Mouse (Mus musculus): ENCODE measurements at regions not wholly inside any gene's neighbourhood (a gene's known extent, or its start where the extent isn't known, plus 50 kb on each side); places are given as distances from the start of the nearest gene placed in this dataset.

GRCm38 (mm10) chr1:107946204-107946939 is 356.6 kb downstream of the Serpinb8 start:
- H3K4me2 ChIP-seq (ENCODE audit: low read depth, low read length), result no peak overlapping the region
- H3K4me1 ChIP-seq (ENCODE audit: control insufficient read depth, insufficient read depth, low read length), result no peaks in the 10 kb centered on the region
- no peaks in the 10 kb centered on the region for H3K36me3 ChIP-seq (ENCODE audit: control insufficient read depth, insufficient read depth, low read length)
- H3K4me3 ChIP-seq (ENCODE audit: low read depth, low read length), result no peak overlapping the region
- no peak overlapping the region for H3K27ac ChIP-seq (replicated peaks; ENCODE audit: low read depth, low read length)
- 66% methylated on average over 1 of the region's 1 CpGs for WGBS
- DNase-seq (ENCODE audit: low spot score) (no peak), ATAC-seq (ENCODE audit: low read depth) (peak; percentile 88)
- H3K9ac ChIP-seq (ENCODE audit: low read depth, low read length), result no peak overlapping the region
- no peaks in the 10 kb centered on the region for H3K27me3 ChIP-seq (replicated peaks; ENCODE audit: control insufficient read depth, insufficient read depth, low read length)
- H3K9me3 ChIP-seq (ENCODE audit: control insufficient read depth, low read length), result no peaks in the 10 kb centered on the region

DNA sequence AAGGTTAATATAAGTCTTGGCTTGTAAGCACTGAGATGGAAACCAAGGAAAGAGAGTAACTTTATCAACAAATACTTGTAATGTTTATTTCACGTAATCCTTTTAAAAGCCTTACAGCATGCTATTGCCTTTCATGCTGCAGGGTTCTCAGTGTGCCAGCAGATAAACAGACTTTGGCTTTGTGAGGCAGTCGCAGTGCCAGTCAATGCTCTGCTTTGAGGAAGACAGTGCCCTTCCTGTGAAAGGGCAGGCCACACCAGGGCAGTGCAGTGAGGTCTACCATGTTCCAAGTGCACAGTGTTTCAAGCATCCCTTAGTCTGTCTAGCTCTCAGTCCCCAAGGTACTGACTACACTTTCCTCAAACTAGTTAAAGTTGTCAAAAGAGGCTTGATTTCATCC is 360.6 kb downstream of the Serpinb8 start:
- DNase-seq (ENCODE audit: low spot score), result no peak
- Histone ChIP-seq H3K4me3 (ENCODE audit: low read depth, low read length) (no peak overlapping the region), H3K9me3 (ENCODE audit: control insufficient read depth, low read length) (no peaks in the 10 kb centered on the region), H3K9ac (ENCODE audit: low read depth, low read length) (no peak overlapping the region), H3K4me2 (ENCODE audit: low read depth, low read length) (no peak overlapping the region), H3K27ac (replicated peaks; ENCODE audit: low read depth, low read length) (no peak overlapping the region), H3K27me3 (replicated peaks; ENCODE audit: control insufficient read depth, insufficient read depth, low read length) (no peaks in the 10 kb centered on the region), H3K4me1 (ENCODE audit: control insufficient read depth, insufficient read depth, low read length) (no peaks in the 10 kb centered on the region), H3K36me3 (ENCODE audit: control insufficient read depth, insufficient read depth, low read length) (no peaks in the 10 kb centered on the region)
- ATAC-seq (ENCODE audit: low read depth), result no peak
- 58% methylated on average over 2 of the region's 2 CpGs for WGBS

DNA sequence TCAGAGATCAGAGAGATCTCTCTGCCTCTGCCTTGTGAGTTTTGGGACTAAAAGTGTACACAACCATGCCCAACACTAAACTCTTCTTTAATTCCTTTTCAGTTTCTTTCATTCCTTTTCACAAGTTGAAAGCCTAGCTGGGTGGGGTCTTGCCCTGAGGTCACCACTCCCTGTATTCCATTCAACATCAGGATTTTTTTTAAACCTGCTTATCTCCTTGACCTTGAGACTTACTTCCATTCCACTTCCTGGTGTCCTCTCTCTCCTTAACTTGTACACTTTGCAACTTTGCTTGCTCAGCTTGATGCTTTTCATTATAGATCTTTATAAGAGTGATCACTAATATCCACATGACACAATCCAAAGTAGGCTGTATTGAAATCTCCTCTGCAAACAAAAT is 371.2 kb downstream of the Serpinb8 start:
- H3K9me3 ChIP-seq (ENCODE audit: control insufficient read depth, low read length), result no peaks in the 10 kb centered on the region
- no peak overlapping the region for H3K4me3 ChIP-seq (ENCODE audit: low read depth, low read length)
- H3K36me3 ChIP-seq (ENCODE audit: control insufficient read depth, insufficient read depth, low read length), result no peaks in the 10 kb centered on the region
- H3K27me3 ChIP-seq (replicated peaks; ENCODE audit: control insufficient read depth, insufficient read depth, low read length), result no peaks in the 10 kb centered on the region
- DNase-seq (ENCODE audit: low spot score) (no peak), ATAC-seq (ENCODE audit: low read depth) (no peak)
- H3K9ac ChIP-seq (ENCODE audit: low read depth, low read length), result no peak overlapping the region
- no peaks in the 10 kb centered on the region for H3K4me1 ChIP-seq (ENCODE audit: control insufficient read depth, insufficient read depth, low read length)
- H3K27ac ChIP-seq (replicated peaks; ENCODE audit: low read depth, low read length), result no peak overlapping the region
- H3K4me2 ChIP-seq (ENCODE audit: low read depth, low read length), result no peak overlapping the region

- H3K9ac ChIP-seq (ENCODE audit: low read depth, low read length), result no peak overlapping the region
- H3K4me2 ChIP-seq (ENCODE audit: low read depth, low read length), result no peak overlapping the region
- 55% methylated on average over 8 of the region's 8 CpGs for WGBS
- H3K4me3 ChIP-seq (ENCODE audit: low read depth, low read length), result no peak overlapping the region
- no peaks in the 10 kb centered on the region for H3K9me3 ChIP-seq (ENCODE audit: control insufficient read depth, low read length)
- no peak overlapping the region for H3K27ac ChIP-seq (replicated peaks; ENCODE audit: low read depth, low read length)
- H3K36me3 ChIP-seq (ENCODE audit: control insufficient read depth, insufficient read depth, low read length), result no peaks in the 10 kb centered on the region
- no peak for ATAC-seq (ENCODE audit: low read depth)
- no peaks in the 10 kb centered on the region for H3K4me1 ChIP-seq (ENCODE audit: control insufficient read depth, insufficient read depth, low read length)
- no peaks in the 10 kb centered on the region for H3K27me3 ChIP-seq (replicated peaks; ENCODE audit: control insufficient read depth, insufficient read depth, low read length)
- DNase-seq (ENCODE audit: low spot score), result no peak
Measured at GRCm38 (mm10) chr1:107975626-107976335, 386.0 kb downstream of the Serpinb8 start.

DNA sequence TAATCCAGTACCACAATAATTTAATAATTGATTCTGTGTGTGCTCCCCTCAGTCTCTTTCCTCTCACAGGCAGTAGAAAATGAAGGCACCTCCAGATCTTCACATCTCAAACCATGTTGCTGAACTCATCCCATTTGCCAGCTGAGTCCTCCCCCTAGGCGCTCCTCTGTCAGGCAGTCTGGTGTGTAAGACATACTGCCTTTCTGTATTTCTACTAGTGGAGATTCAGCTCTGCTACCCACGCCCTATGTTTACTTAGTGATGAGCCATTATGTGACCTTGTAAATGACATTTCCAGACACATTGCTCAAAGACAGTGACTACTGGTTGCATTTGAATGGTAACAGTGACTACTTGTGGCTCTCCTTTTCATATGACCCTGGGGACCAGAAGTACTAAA is 387.9 kb downstream of the Serpinb8 start:
- Histone ChIP-seq H3K36me3 (ENCODE audit: control insufficient read depth, insufficient read depth, low read length) (no peaks in the 10 kb centered on the region), H3K4me1 (ENCODE audit: control insufficient read depth, insufficient read depth, low read length) (no peaks in the 10 kb centered on the region), H3K9ac (ENCODE audit: low read depth, low read length) (no peak overlapping the region), H3K4me3 (ENCODE audit: low read depth, low read length) (no peak overlapping the region), H3K27me3 (replicated peaks; ENCODE audit: control insufficient read depth, insufficient read depth, low read length) (no peaks in the 10 kb centered on the region), H3K4me2 (ENCODE audit: low read depth, low read length) (no peak overlapping the region), H3K9me3 (ENCODE audit: control insufficient read depth, low read length) (no peaks in the 10 kb centered on the region), H3K27ac (replicated peaks; ENCODE audit: low read depth, low read length) (no peak overlapping the region)
- ATAC-seq (ENCODE audit: low read depth), result no peak
- WGBS, result 46% methylated on average over 2 of the region's 2 CpGs
- no peak for DNase-seq (ENCODE audit: low spot score)

DNA sequence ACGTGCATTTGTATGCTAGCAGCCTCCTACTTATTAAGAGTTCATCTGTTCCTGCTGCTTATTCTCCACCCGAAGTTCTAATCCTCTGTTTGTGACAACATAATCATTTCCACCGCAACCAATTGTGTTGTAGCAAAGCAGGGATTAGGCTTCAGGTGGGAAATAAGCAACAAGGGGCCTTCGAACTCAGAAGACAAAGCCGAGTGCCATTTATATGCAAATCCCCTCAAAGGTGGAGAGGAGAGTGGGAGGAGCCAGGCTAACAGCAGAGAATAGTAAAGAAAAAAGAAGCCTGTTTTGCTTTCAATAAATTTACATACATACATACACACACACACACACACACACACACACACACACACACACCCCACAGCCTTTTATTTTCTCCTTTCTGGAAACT is 388.6 kb downstream of the Serpinb8 start:
- H3K27ac ChIP-seq (replicated peaks; ENCODE audit: low read depth, low read length), result no peak overlapping the region
- H3K9me3 ChIP-seq (ENCODE audit: control insufficient read depth, low read length), result no peaks in the 10 kb centered on the region
- H3K27me3 ChIP-seq (replicated peaks; ENCODE audit: control insufficient read depth, insufficient read depth, low read length), result no peaks in the 10 kb centered on the region
- H3K4me2 ChIP-seq (ENCODE audit: low read depth, low read length), result no peak overlapping the region
- no peak for DNase-seq (ENCODE audit: low spot score)
- no peak overlapping the region for H3K4me3 ChIP-seq (ENCODE audit: low read depth, low read length)
- no peaks in the 10 kb centered on the region for H3K36me3 ChIP-seq (ENCODE audit: control insufficient read depth, insufficient read depth, low read length)
- ATAC-seq (ENCODE audit: low read depth), result no peak
- H3K9ac ChIP-seq (ENCODE audit: low read depth, low read length), result no peak overlapping the region
- H3K4me1 ChIP-seq (ENCODE audit: control insufficient read depth, insufficient read depth, low read length), result no peaks in the 10 kb centered on the region
- 27% methylated on average over 5 of the region's 5 CpGs for WGBS

DNA sequence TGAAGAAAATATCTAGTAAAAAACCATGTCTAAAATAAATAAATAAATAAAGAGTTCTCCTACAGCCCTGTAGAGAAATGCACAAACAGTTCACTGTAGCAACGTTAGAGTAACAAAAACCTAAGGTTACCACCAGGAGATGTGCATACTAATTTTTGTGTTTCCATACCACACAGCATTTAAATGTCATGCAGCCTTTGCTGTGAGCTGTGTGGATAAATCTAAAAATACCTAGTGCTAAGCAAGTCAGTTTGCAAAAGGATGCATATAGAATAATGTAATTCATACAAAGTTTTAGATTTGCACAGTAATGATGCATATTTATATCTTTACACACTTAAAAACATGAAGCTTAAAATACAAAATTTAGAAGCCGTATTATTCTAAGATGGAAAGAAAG is 395.8 kb downstream of the Serpinb8 start:
- no peak for ATAC-seq (ENCODE audit: low read depth)
- no peaks in the 10 kb centered on the region for H3K36me3 ChIP-seq (ENCODE audit: control insufficient read depth, insufficient read depth, low read length)

DNA sequence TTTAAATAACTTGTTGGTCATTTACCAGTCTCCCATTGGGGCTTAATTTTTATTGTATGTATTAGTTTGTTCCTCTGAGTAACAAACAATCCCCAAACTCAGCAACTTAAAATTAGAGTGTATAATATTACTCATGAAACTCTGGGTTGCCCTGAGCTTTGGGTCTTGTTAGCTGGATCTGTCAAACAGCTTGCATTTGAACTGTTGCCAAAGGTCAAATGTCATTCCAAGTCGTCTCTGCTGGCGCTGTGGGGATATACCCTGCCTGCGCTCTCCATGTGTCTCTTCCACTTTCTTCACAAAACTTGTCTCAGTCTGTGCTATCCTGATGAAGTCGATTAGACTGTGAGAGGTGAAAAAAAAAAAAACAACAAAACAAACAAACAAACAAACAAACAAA is 398.3 kb downstream of the Serpinb8 start:
- ATAC-seq (ENCODE audit: low read depth) (no peak), DNase-seq (ENCODE audit: low spot score) (no peak)
- Histone ChIP-seq H3K27ac (replicated peaks; ENCODE audit: low read depth, low read length) (no peak overlapping the region), H3K4me2 (ENCODE audit: low read depth, low read length) (no peak overlapping the region), H3K9me3 (ENCODE audit: control insufficient read depth, low read length) (no peaks in the 10 kb centered on the region), H3K27me3 (replicated peaks; ENCODE audit: control insufficient read depth, insufficient read depth, low read length) (no peaks in the 10 kb centered on the region), H3K4me3 (ENCODE audit: low read depth, low read length) (no peak overlapping the region), H3K36me3 (ENCODE audit: control insufficient read depth, insufficient read depth, low read length) (no peaks in the 10 kb centered on the region), H3K4me1 (ENCODE audit: control insufficient read depth, insufficient read depth, low read length) (no peaks in the 10 kb centered on the region; the same call in 1 of the 2 replicates), H3K9ac (ENCODE audit: low read depth, low read length) (no peak overlapping the region)
- WGBS, result 27% methylated on average over 4 of the region's 4 CpGs

More for the DNA sequence above, 395.8 kb downstream of the Serpinb8 start:
- no peak overlapping the region for H3K27ac ChIP-seq (replicated peaks; ENCODE audit: low read depth, low read length)
- WGBS, result 67% methylated on average over 2 of the region's 2 CpGs
- no peak overlapping the region for H3K4me3 ChIP-seq (ENCODE audit: low read depth, low read length)
- no peak for DNase-seq (ENCODE audit: low spot score)
- no peak overlapping the region for H3K4me2 ChIP-seq (ENCODE audit: low read depth, low read length)
- H3K4me1 ChIP-seq (ENCODE audit: control insufficient read depth, insufficient read depth, low read length), result no peaks in the 10 kb centered on the region; the same call in 1 of the 2 replicates
- no peaks in the 10 kb centered on the region for H3K9me3 ChIP-seq (ENCODE audit: control insufficient read depth, low read length)
- H3K27me3 ChIP-seq (replicated peaks; ENCODE audit: control insufficient read depth, insufficient read depth, low read length), result no peaks in the 10 kb centered on the region
- H3K9ac ChIP-seq (ENCODE audit: low read depth, low read length), result no peak overlapping the region

GRCm38 (mm10) chr1:107993013-107993412 is 403.2 kb downstream of the Serpinb8 start:
- Histone ChIP-seq H3K27ac (replicated peaks; ENCODE audit: low read depth, low read length) (no peak overlapping the region), H3K4me2 (ENCODE audit: low read depth, low read length) (no peak overlapping the region), H3K9ac (ENCODE audit: low read depth, low read length) (no peak overlapping the region), H3K4me1 (ENCODE audit: control insufficient read depth, insufficient read depth, low read length) (no peaks in the 10 kb centered on the region), H3K27me3 (replicated peaks; ENCODE audit: control insufficient read depth, insufficient read depth, low read length) (no peaks in the 10 kb centered on the region), H3K36me3 (ENCODE audit: control insufficient read depth, insufficient read depth, low read length) (no peaks in the 10 kb centered on the region), H3K9me3 (ENCODE audit: control insufficient read depth, low read length) (no peaks in the 10 kb centered on the region), H3K4me3 (ENCODE audit: low read depth, low read length) (no peak overlapping the region)
- no peak for ATAC-seq (ENCODE audit: low read depth)
- 72% methylated on average over 4 of the region's 4 CpGs for WGBS
- no peak for DNase-seq (ENCODE audit: low spot score)
